Mouse (Mus musculus): ENCODE measurements around the gene Fam171a2. TPM values are rescaled to one million over a fixed set of nuclear protein-coding genes. Genes with fewer than 3 reads are reported as not detected.

Fam171a2 gene
- polyA plus RNA-seq, 1 experiment from 2014 or later = 3.2 TPM

GRCm38 (mm10) chr11:102493241-102493640 is 45.8 kb upstream of the Fam171a2 start:
- H3K27ac ChIP-seq (ENCODE audit: low read length) = no peak overlapping the region
- H3K4me2 ChIP-seq (replicated peaks; ENCODE audit: low read depth, low read length) = no peak overlapping the region
- no peak for DNase-seq (ENCODE audit: low spot score)
- H3K36me3 ChIP-seq (ENCODE audit: insufficient read depth, low read length) = 0 out of 2 replicates have a peak, but pooled peaks cover 2% of the 10 kb centered on the region
- H3K4me3 ChIP-seq (ENCODE audit: low read depth, low read length) = no peak overlapping the region
- H3K9me3 ChIP-seq (ENCODE audit: low read length) = no peaks in the 10 kb centered on the region
- no peak overlapping the region for H3K9ac ChIP-seq (replicated peaks; ENCODE audit: low read depth)
- no peaks in the 10 kb centered on the region for H3K4me1 ChIP-seq (ENCODE audit: insufficient read depth, low read depth, low read length)
- H3K27me3 ChIP-seq (replicated peaks; ENCODE audit: insufficient read depth, low read length) = no peaks in the 10 kb centered on the region
- TF ChIP-seq EP300 (IDR thresholded peaks at IDR 0.05) (no peak), CTCF (IDR thresholded peaks at IDR 0.05) (no peak)
- 93% methylated on average over 2 of the region's 2 CpGs for WGBS
- ATAC-seq = no peak

DNA sequence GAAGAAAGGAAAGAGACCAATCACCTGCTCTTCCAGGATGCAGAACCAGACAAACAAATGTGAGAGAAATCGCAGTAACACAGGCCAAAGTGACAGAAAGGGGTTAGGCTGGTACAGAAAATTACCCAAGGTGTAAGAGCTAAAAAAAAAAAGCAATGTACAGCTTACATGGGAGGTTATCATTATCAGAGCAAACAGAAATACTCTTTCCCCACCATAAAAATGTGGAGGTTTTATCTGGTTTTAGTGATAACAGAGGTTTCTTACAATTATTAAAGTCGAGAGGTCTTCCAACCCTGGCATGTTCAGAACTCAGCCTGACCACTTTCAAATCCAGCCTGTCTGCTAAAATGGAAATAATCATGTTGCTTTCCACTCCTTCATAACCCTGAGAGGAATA is 40.4 kb upstream of the Fam171a2 start:
- Histone ChIP-seq H3K4me3 (ENCODE audit: low read depth, low read length) (no peak overlapping the region), H3K4me2 (replicated peaks; ENCODE audit: low read depth, low read length) (no peak overlapping the region), H3K4me1 (ENCODE audit: insufficient read depth, low read depth, low read length) (no peaks in the 10 kb centered on the region), H3K27me3 (replicated peaks; ENCODE audit: insufficient read depth, low read length) (no peaks in the 10 kb centered on the region), H3K9ac (replicated peaks; ENCODE audit: low read depth) (no peak overlapping the region), H3K9me3 (ENCODE audit: low read length) (no peaks in the 10 kb centered on the region), H3K36me3 (ENCODE audit: insufficient read depth, low read length) (peaks cover 12% of the 10 kb centered on the region; the same call in 1 of the 2 replicates), H3K27ac (ENCODE audit: low read length) (no peak overlapping the region)
- ATAC-seq (no peak), DNase-seq (ENCODE audit: low spot score) (no peak)
- TF ChIP-seq EP300 (IDR thresholded peaks at IDR 0.05) (no peak), CTCF (IDR thresholded peaks at IDR 0.05) (no peak)
- 81% methylated on average over 2 of the region's 2 CpGs for WGBS

GRCm38 (mm10) chr11:102486733-102487386 is 39.4 kb upstream of the Fam171a2 start:
- peak; percentile 91 for DNase-seq (ENCODE audit: low spot score)

DNA sequence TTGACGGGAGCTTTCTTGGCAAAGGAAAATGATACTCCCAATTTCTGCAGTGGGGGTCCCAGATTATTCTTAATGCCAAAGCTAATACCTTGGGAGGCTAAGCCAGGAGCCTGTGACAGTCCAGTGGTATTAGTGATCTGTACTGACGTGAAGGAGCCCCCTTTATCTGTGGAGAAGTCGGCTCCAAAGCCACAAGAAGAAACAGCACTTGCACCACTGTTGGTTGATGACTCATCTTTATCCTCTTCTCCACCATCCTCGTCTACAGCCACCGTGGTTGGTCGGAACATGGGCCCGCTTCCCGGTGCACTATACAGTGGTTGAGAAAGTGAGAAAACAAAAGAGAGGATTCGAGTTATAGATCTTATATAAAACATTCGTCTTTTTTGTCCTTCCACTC is 34.3 kb upstream of the Fam171a2 start:
- peaks cover 48% of the 10 kb centered on the region for H3K36me3 ChIP-seq (ENCODE audit: insufficient read depth, low read length)
- WGBS = 95% methylated on average over 10 of the region's 10 CpGs
- TF ChIP-seq CTCF (IDR thresholded peaks at IDR 0.05) = no peak
- no peak for TF ChIP-seq EP300 (IDR thresholded peaks at IDR 0.05)

More at GRCm38 (mm10) chr11:102486733-102487386, 39.4 kb upstream of the Fam171a2 start:
- H3K4me1 ChIP-seq (ENCODE audit: insufficient read depth, low read depth, low read length) = no peaks in the 10 kb centered on the region
- WGBS = 62% methylated on average over 11 of the region's 11 CpGs
- H3K4me3 ChIP-seq (ENCODE audit: low read depth, low read length) = no peak overlapping the region
- H3K27ac ChIP-seq (ENCODE audit: low read length) = no peak overlapping the region
- peak; percentile 84 for ATAC-seq
- H3K9me3 ChIP-seq (ENCODE audit: low read length) = no peaks in the 10 kb centered on the region
- no peak overlapping the region for H3K4me2 ChIP-seq (replicated peaks; ENCODE audit: low read depth, low read length)
- H3K9ac ChIP-seq (replicated peaks; ENCODE audit: low read depth) = no peak overlapping the region
- H3K36me3 ChIP-seq (ENCODE audit: insufficient read depth, low read length) = peaks cover 14% of the 10 kb centered on the region; the same call in 1 of the 2 replicates
- H3K27me3 ChIP-seq (replicated peaks; ENCODE audit: insufficient read depth, low read length) = no peaks in the 10 kb centered on the region
- peak; percentile 85 for TF ChIP-seq CTCF (IDR thresholded peaks at IDR 0.05)
- no peak for TF ChIP-seq EP300 (IDR thresholded peaks at IDR 0.05)

DNA sequence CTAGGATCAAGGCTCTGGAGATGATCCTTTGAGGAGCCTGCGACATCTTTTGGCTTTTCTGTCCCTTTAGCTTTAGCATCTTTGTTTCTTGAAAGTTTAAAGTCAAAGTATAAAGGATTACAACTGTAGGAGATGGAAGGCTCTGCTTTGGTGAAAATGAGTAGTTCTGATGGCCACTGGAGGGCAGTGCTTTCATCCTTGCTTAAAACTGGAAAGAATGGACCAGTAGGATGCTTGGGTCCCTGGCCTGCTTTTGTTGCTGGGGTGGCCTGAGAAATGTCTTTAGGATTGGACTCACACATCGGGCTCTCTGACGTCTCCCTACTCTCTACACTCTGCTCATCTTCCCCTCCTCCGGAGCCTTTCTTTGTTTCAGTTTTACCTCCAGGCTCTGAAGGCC is 33.4 kb upstream of the Fam171a2 start:
- Histone ChIP-seq H3K4me1 (ENCODE audit: insufficient read depth, low read depth, low read length) (no peaks in the 10 kb centered on the region), H3K4me3 (ENCODE audit: low read depth, low read length) (no peak overlapping the region), H3K4me2 (replicated peaks; ENCODE audit: low read depth, low read length) (no peak overlapping the region), H3K36me3 (ENCODE audit: insufficient read depth, low read length) (peaks cover 41% of the 10 kb centered on the region), H3K27ac (ENCODE audit: low read length) (no peak overlapping the region), H3K27me3 (replicated peaks; ENCODE audit: insufficient read depth, low read length) (no peaks in the 10 kb centered on the region), H3K9ac (replicated peaks; ENCODE audit: low read depth) (no peak overlapping the region), H3K9me3 (ENCODE audit: low read length) (no peaks in the 10 kb centered on the region)
- TF ChIP-seq EP300 (IDR thresholded peaks at IDR 0.05) (no peak), CTCF (IDR thresholded peaks at IDR 0.05) (peak; percentile 53)
- ATAC-seq (no peak), DNase-seq (ENCODE audit: low spot score) (no peak)
- WGBS = 93% methylated on average over 4 of the region's 4 CpGs

More for the DNA sequence above, 34.3 kb upstream of the Fam171a2 start:
- H3K9me3 ChIP-seq (ENCODE audit: low read length) = no peaks in the 10 kb centered on the region
- ATAC-seq (no peak), DNase-seq (ENCODE audit: low spot score) (no peak)
- no peak overlapping the region for H3K4me3 ChIP-seq (ENCODE audit: low read depth, low read length)
- H3K9ac ChIP-seq (replicated peaks; ENCODE audit: low read depth) = no peak overlapping the region
- H3K4me1 ChIP-seq (ENCODE audit: insufficient read depth, low read depth, low read length) = no peaks in the 10 kb centered on the region
- H3K4me2 ChIP-seq (replicated peaks; ENCODE audit: low read depth, low read length) = no peak overlapping the region
- no peak overlapping the region for H3K27ac ChIP-seq (ENCODE audit: low read length)
- no peaks in the 10 kb centered on the region for H3K27me3 ChIP-seq (replicated peaks; ENCODE audit: insufficient read depth, low read length)

- no peaks in the 10 kb centered on the region for H3K27me3 ChIP-seq (replicated peaks; ENCODE audit: insufficient read depth, low read length)
- no peaks in the 10 kb centered on the region for H3K9me3 ChIP-seq (ENCODE audit: low read length)
- no peak overlapping the region for H3K9ac ChIP-seq (replicated peaks; ENCODE audit: low read depth)
- ATAC-seq = no peak
- no peak for TF ChIP-seq EP300 (IDR thresholded peaks at IDR 0.05)
- TF ChIP-seq CTCF (IDR thresholded peaks at IDR 0.05) = no peak
- no peak overlapping the region for H3K4me2 ChIP-seq (replicated peaks; ENCODE audit: low read depth, low read length)
- peaks cover 37% of the 10 kb centered on the region for H3K36me3 ChIP-seq (ENCODE audit: insufficient read depth, low read length)
- no peak overlapping the region for H3K4me3 ChIP-seq (ENCODE audit: low read depth, low read length)
- no peak for DNase-seq (ENCODE audit: low spot score)
- 96% methylated on average over 15 of the region's 15 CpGs for WGBS
- H3K27ac ChIP-seq (ENCODE audit: low read length) = no peak overlapping the region
- H3K4me1 ChIP-seq (ENCODE audit: insufficient read depth, low read depth, low read length) = no peaks in the 10 kb centered on the region
These were observed 32.6 kb upstream of the Fam171a2 start for GRCm38 (mm10) chr11:102480111-102480510.

Measured in lung, postnatal 0 days (tissue).